Mouse (Mus musculus): ENCODE results near the gene Atf6. TPM values are rescaled to one million over a fixed set of nuclear protein-coding genes. Genes with fewer than 3 reads are reported as not detected.

Gene Atf6
- polyA plus RNA-seq, 1 experiment from 2014 or later = 10.1 TPM

DNA sequence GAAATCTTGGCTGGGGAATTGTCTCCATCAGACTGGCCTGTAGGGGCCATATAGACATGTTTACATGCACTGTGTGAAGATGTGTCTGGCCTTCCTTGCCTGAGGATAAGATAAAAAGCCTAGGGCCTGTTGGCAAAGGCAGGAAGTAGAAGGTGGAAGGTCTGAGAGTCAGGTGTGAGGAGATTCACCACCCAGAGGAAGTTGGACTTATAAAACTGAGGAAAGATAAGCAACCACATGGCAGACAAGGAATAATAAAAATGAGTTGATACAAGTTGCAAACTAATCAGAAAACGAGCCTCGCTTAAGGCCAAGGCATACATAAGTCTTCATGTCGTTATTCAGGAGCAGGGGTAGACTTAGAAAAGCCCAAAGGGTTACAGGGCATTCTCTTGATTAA, 8.1 kb upstream of the Atf6 start:
- H3K36me3 ChIP-seq = peaks cover 46% of the 10 kb centered on the region
- no peaks in the 10 kb centered on the region for H3K27me3 ChIP-seq
- H3K4me2 ChIP-seq = no peak overlapping the region
- WGBS = 68% methylated on average over 3 of the region's 3 CpGs
- no peak overlapping the region for H3K27ac ChIP-seq
- H3K9me3 ChIP-seq = no peaks in the 10 kb centered on the region
- H3K4me3 ChIP-seq = no peak overlapping the region
- H3K9ac ChIP-seq = no peak overlapping the region
- H3K4me1 ChIP-seq = no peaks in the 10 kb centered on the region
- ATAC-seq (ENCODE audit: borderline replicate concordance, extremely low read depth, low FRiP score, low TSS enrichment) = no peak

DNA sequence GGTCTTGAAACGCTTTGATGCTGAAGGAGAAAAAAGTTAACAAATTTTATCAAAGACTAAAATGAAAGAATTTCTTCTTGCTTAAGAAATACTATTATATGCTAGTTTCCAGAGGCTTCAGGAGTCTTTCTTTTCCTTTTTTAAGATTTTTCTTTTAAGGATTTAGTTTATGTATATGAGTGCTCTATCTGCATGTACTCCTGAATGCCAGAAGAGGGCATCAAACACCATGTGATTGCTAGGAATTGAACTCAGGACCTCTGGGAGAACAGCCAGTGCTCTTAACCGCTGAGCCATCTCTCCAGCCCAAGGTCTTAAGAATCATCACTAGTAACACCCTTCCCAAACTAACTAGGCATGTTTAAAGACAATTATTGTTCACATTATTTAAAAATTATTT, 4.4 kb upstream of the Atf6 start:
- H3K4me2 ChIP-seq = no peak overlapping the region
- H3K4me3 ChIP-seq = no peak overlapping the region
- no peaks in the 10 kb centered on the region for H3K9me3 ChIP-seq
- no peak for ATAC-seq (ENCODE audit: borderline replicate concordance, extremely low read depth, low FRiP score, low TSS enrichment)
- no peaks in the 10 kb centered on the region for H3K27me3 ChIP-seq
- H3K4me1 ChIP-seq = peaks cover under 1% of the 10 kb centered on the region
- peaks cover 27% of the 10 kb centered on the region for H3K36me3 ChIP-seq
- H3K9ac ChIP-seq = no peak overlapping the region
- 92% methylated on average over 2 of the region's 2 CpGs for WGBS
- no peak overlapping the region for H3K27ac ChIP-seq

DNA sequence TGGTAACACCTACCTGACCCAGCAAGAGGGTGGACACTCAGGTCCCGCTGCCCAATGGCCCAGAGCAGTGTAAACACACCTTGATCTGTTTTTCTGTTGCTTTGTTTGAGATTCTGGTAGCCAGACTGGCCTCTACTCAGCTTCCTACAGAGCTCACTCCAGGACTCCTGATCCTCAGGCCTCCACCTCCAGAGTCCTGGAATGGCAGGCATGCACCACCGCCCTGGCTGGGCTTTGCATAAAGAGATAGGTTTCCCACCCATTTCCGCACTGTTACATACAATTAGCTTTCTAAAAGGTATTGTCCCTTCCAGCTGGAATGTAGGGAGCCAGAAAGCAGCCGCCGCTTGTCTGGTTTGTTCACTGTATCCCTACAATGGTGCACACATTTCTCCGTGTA, 3.8 kb upstream of the Atf6 start:
- no peaks in the 10 kb centered on the region for H3K9me3 ChIP-seq
- WGBS = 85% methylated on average over 6 of the region's 6 CpGs
- ATAC-seq (ENCODE audit: borderline replicate concordance, extremely low read depth, low FRiP score, low TSS enrichment) = no peak

DNA sequence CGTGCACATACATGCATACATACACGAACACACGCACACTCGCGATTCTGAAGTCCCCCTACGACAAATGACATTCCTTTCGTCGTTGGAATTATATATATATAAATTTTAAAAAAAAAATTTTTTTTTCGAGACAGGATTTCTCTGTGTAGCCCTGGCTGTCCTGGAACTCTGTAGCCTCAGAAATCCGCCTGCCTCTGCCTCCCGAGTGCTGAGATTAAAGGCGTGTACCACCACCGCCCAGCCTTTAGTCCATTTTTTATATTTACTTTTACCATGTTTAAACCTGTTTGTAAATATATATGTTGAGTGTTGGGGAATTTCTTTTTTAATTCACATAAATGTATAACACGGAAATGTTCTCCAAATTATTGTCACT, 1.3 kb upstream of the Atf6 start:
- WGBS = 14% methylated on average over 14 of the region's 14 CpGs
- Histone ChIP-seq H3K27me3 (no peaks in the 10 kb centered on the region), H3K4me1 (peaks cover 8% of the 10 kb centered on the region), H3K36me3 (peaks cover 11% of the 10 kb centered on the region), H3K4me2 (peak overlapping the region; percentile 58), H3K9me3 (no peaks in the 10 kb centered on the region), H3K4me3 (peak overlapping the region; percentile 84), H3K9ac (peak overlapping the region; percentile 79), H3K27ac (no peak overlapping the region)
- ATAC-seq (ENCODE audit: borderline replicate concordance, extremely low read depth, low FRiP score, low TSS enrichment) = no peak

More for the DNA sequence above, 3.8 kb upstream of the Atf6 start:
- peaks cover 6% of the 10 kb centered on the region for H3K4me1 ChIP-seq
- no peaks in the 10 kb centered on the region for H3K27me3 ChIP-seq
- no peak overlapping the region for H3K4me3 ChIP-seq
- H3K27ac ChIP-seq = no peak overlapping the region
- H3K36me3 ChIP-seq = peaks cover 22% of the 10 kb centered on the region
- H3K9ac ChIP-seq = no peak overlapping the region
- H3K4me2 ChIP-seq = no peak overlapping the region

DNA sequence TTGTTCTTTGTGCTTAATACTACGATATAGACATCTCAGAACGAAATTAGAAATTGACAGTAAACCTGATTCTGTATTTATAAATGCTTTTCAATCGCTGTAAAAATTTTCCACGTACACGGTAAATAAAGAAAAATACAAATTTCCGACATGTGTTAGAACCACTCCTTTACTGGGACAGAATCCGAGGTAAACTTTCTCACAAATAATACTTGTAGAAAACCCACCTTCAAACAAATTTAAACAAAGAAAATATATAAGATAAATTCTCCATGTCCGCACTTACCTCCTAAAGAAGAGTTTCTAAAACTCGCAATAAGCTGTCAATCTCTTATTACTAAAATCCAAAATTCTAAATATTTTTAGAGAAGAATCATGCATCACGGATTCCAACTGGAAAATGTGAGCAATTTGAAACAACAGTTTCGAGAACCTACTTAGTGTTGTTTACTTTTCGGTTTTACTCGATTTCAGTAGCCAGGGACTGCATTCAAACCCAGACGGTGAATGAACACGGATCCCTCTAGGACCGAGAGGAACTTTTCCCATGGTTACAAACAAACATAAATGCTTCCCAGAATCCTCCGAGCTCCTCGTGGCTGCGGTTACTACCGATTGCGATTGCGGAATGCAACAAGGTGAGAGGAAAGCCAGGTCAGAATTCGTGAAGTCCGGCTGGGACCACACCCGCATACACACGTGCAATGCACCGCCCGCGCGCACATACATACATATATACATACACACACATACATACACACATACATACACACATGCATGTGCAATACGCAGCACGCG, 735 bp upstream of the Atf6 start:
- under 1% methylated on average over 33 of the region's 33 CpGs for WGBS
- H3K9me3 ChIP-seq = no peaks in the 10 kb centered on the region

DNA sequence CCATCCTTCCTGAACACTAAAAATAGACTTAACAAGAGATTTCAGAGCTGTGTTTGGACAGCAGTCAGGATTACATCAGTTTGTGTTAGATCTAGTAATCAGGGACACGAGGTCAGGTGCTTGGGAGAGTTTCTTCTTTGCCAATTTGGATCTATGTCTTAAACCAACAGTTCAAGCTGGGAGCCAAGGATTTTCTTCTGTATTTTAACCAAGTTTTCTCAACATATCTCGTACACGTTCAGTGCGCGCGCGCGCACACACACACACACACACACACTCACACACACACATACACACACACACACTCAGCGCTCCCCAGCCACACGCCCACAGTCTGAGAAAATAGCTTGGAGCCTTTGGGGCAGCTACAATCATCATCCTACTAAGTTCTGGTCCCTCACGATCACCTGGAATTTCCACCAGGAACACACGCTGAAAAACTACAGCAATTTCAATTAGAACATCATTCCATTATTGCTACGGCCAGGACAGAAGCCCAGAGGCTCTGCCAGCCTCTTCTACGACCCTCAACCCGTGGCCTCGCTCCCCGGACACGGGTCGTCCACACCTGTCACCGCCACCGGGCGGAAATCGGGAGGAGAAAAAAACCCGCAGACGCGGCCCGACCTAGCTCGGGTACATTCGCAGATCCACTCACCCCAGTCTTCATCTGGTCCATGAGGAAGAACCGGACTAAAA, 430 bp downstream of the Atf6 start:
- H3K4me1 ChIP-seq = peaks cover 8% of the 10 kb centered on the region
- peak overlapping the region; percentile 71 for H3K27ac ChIP-seq
- peak overlapping the region; percentile 58 for H3K4me2 ChIP-seq

More for the DNA sequence above, 735 bp upstream of the Atf6 start:
- H3K9ac ChIP-seq = peak overlapping the region; percentile 79
- H3K27me3 ChIP-seq = no peaks in the 10 kb centered on the region
- peak overlapping the region; percentile 71 for H3K27ac ChIP-seq
- H3K4me3 ChIP-seq = peak overlapping the region; percentile 84
- peaks cover 8% of the 10 kb centered on the region for H3K4me1 ChIP-seq
- H3K4me2 ChIP-seq = peak overlapping the region; percentile 58
- ATAC-seq (ENCODE audit: borderline replicate concordance, extremely low read depth, low FRiP score, low TSS enrichment) = peak; percentile 88
- peaks cover 7% of the 10 kb centered on the region for H3K36me3 ChIP-seq

DNA sequence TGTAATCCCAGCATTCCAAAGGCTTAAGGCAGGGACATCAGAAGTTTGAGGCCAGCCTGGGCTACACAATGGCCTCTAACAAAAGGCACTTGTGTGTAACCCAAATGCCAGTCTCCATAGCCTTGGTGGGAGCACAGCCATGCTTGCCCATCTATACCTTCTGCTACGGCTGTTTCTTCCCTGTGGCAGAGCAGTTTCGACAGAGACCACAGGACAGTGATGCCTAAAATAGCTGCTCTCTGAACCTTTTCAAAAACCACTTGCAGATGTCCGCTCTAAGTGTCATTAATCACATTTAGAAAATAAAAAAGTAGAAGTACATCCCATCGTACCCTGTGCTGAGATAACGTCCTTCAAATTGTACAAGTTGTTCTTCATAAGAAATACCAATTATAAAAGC, 2.2 kb downstream of the Atf6 start:
- no peak overlapping the region for H3K4me3 ChIP-seq
- H3K36me3 ChIP-seq = no peaks in the 10 kb centered on the region
- no peak overlapping the region for H3K27ac ChIP-seq
- H3K9ac ChIP-seq = no peak overlapping the region
- ATAC-seq (ENCODE audit: borderline replicate concordance, extremely low read depth, low FRiP score, low TSS enrichment) = no peak
- no peak overlapping the region for H3K4me2 ChIP-seq
- whole genome bisulfite sequencing = 75% methylated on average over 5 of the region's 5 CpGs
- no peaks in the 10 kb centered on the region for H3K27me3 ChIP-seq
- no peaks in the 10 kb centered on the region for H3K9me3 ChIP-seq
- peaks cover 8% of the 10 kb centered on the region for H3K4me1 ChIP-seq

More for the DNA sequence above, 430 bp downstream of the Atf6 start:
- Histone ChIP-seq H3K36me3 (peaks cover 5% of the 10 kb centered on the region), H3K4me3 (peak overlapping the region; percentile 84), H3K9ac (peak overlapping the region; percentile 79), H3K27me3 (no peaks in the 10 kb centered on the region), H3K9me3 (no peaks in the 10 kb centered on the region)
- WGBS = 3% methylated on average over 30 of the region's 30 CpGs
- no peak; the same call in 1 of the 2 replicates for ATAC-seq (ENCODE audit: borderline replicate concordance, extremely low read depth, low FRiP score, low TSS enrichment)

DNA sequence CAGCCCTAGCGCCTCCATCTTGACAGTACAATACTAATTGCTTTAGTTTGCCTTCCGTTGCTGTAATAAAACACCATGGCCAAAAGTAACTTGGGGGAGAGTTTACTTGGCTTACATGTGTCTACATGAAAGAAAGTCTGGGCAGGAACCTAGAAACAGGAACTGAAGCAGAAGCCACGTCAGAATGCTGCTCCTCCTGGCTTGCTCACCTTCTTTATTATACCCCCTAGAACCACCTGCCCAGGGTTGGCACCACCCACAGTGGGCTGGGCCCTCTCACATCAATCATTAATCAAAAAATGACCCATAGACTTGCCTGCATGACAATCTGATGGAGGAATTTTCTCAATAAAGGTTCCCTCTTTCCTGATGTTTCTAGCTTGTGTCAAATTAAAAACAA, 2.8 kb downstream of the Atf6 start:
- 64% methylated on average over 3 of the region's 3 CpGs for WGBS
- H3K36me3 ChIP-seq = no peaks in the 10 kb centered on the region
- H3K4me2 ChIP-seq = no peak overlapping the region
- no peak overlapping the region for H3K4me3 ChIP-seq
- H3K9me3 ChIP-seq = no peaks in the 10 kb centered on the region
- H3K27me3 ChIP-seq = no peaks in the 10 kb centered on the region
- no peak overlapping the region for H3K27ac ChIP-seq
- no peak for ATAC-seq (ENCODE audit: borderline replicate concordance, extremely low read depth, low FRiP score, low TSS enrichment)
- peaks cover 8% of the 10 kb centered on the region for H3K4me1 ChIP-seq
- no peak overlapping the region for H3K9ac ChIP-seq

DNA sequence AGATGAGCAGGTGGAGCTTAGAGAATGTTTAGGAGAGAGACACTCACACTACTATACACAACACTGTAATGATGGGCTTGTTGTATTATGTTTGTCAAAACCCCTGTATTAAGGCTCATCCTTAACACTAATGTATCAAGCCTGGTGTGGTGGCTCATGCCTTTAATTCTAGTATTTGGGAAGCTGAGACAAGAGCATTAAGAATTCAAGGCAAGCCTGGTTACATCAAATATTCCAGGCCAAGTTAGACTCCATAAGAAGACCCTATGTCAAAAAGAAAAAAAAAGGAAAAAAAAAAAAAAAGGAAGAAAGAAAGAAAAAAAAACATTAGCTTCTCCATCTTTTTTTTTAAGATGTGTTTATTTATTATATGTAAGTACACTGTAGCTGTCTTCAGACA, 3.3 kb downstream of the Atf6 start:
- Histone ChIP-seq H3K27ac (no peak overlapping the region), H3K4me2 (no peak overlapping the region), H3K4me3 (no peak overlapping the region), H3K36me3 (no peaks in the 10 kb centered on the region), H3K9me3 (no peaks in the 10 kb centered on the region), H3K4me1 (peaks cover 8% of the 10 kb centered on the region), H3K9ac (no peak overlapping the region), H3K27me3 (no peaks in the 10 kb centered on the region)
- ATAC-seq (ENCODE audit: borderline replicate concordance, extremely low read depth, low FRiP score, low TSS enrichment) = no peak

DNA sequence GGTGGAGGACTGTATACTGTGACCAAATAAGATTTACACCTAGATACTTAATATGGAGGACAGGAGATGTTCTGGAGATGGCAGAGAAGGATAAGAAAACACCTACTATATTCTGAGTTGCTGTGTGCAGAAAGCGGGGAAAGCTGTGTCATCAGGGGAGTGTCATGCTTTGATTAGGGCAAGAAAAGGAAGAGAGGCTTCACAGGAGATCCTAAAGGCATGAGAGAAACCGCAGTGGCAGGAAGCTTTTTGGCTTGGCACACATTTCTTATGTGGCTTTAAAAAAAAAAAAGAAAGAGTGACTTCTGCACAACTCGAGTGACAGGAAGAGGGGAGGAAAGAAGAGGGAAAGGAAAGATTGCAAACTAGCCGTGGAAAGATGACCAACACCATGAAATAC, 4.5 kb downstream of the Atf6 start:
- no peak overlapping the region for H3K27ac ChIP-seq
- WGBS = 58% methylated on average over 4 of the region's 4 CpGs
- no peak overlapping the region for H3K9ac ChIP-seq
- no peak for ATAC-seq (ENCODE audit: borderline replicate concordance, extremely low read depth, low FRiP score, low TSS enrichment)
- H3K4me2 ChIP-seq = no peak overlapping the region
- peaks cover 8% of the 10 kb centered on the region for H3K4me1 ChIP-seq
- H3K36me3 ChIP-seq = no peaks in the 10 kb centered on the region
- no peaks in the 10 kb centered on the region for H3K27me3 ChIP-seq
- H3K9me3 ChIP-seq = no peaks in the 10 kb centered on the region
- H3K4me3 ChIP-seq = no peak overlapping the region

DNA sequence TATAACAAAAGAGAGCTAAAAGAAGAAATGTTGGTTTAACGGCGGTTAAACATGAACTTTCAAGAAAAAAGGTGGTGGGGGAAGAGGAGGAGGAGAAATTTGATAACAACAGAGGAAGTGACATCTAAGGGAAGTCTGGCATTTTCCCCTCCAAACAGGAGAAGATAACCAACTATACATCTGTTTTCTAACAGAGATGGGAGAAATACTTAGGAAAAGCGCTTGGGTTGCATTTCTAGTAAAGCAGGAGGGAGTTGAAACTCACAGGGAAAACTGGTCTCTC, 5.2 kb downstream of the Atf6 start:
- Histone ChIP-seq H3K27me3 (no peaks in the 10 kb centered on the region), H3K27ac (no peak overlapping the region), H3K9me3 (no peaks in the 10 kb centered on the region), H3K4me2 (no peak overlapping the region), H3K4me1 (peaks cover 8% of the 10 kb centered on the region), H3K4me3 (no peak overlapping the region), H3K36me3 (no peaks in the 10 kb centered on the region), H3K9ac (no peak overlapping the region)
- ATAC-seq (ENCODE audit: borderline replicate concordance, extremely low read depth, low FRiP score, low TSS enrichment) = no peak
- 50% methylated on average over 3 of the region's 3 CpGs for WGBS

DNA sequence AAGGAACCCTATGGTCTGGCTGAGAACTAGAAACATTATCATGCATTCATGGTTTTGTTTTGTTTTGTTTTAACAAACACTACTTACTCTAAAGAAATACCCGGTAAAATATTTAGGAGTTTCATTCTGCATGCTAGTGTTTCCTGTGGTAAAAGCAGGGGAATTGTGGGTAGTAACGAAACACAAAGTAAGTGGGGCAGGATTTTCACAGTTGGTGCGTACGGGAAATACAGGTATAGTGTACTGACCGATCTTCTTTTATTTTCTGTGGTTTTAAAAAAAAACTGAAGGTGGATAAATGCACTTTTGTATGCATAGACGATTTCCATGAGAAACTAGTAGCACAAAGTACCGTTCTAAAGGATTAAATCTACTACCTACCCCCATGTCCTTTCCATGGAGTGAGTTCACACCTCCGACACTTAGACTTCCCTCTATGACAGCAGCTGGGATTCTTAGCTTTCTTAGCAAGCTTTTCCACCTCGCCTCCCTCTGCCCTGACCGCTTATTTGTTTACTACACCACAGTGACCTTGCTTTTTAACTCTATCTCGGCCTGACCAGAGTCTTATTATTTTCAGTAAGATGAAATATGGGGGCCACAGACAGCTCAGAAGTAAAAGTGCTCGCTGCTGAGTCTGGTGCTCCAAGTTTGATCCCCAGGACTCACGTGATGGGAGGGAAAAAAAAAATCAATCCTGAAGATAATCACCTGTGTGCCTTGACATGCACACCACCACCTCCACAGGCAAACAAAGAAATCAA, 5.7 kb downstream of the Atf6 start:
- Histone ChIP-seq H3K27ac (no peak overlapping the region), H3K27me3 (no peaks in the 10 kb centered on the region), H3K9me3 (no peaks in the 10 kb centered on the region), H3K9ac (no peak overlapping the region), H3K36me3 (no peaks in the 10 kb centered on the region), H3K4me3 (no peak overlapping the region), H3K4me2 (no peak overlapping the region), H3K4me1 (peaks cover 7% of the 10 kb centered on the region)
- ATAC-seq (ENCODE audit: borderline replicate concordance, extremely low read depth, low FRiP score, low TSS enrichment) = no peak
- 56% methylated on average over 13 of the region's 13 CpGs for WGBS

All from lung, embryonic 15.5 days (tissue).